Mouse (Mus musculus) kidney, adult 18-20 months (tissue): ENCODE data around the gene Epc2.

Source experiments
- DNase-seq: peaks from one replicate; pipeline ENCODE4 v3.0.0; 2021

The Epc2 gene

DNA sequence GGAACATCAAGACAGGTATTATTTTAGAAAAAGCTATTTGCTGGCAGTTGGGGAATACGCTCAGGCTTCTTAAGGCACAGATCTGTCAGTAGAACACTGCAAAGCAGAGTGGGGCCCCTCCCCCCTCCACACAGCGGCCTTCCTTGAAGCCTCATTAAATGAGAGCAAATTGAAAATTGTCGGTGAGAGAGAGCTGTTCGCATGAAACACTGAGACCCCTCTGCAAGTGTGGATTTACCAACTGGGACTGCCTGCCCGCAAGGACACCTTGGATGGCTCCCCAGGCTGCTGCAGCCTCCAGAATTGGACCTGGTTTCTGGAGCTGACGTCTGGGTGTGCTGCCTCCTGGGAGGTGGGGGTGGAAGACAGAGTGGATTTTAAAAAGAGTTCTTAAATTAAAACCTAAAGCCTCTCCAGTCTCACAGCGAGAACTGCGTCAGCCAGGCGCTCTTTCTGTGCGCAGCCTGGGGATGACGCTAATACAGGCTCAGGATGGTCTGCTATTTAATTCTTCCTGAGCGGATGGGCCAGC lies 120.9 kb downstream of the Epc2 start:
- no peak for DNase-seq

DNA sequence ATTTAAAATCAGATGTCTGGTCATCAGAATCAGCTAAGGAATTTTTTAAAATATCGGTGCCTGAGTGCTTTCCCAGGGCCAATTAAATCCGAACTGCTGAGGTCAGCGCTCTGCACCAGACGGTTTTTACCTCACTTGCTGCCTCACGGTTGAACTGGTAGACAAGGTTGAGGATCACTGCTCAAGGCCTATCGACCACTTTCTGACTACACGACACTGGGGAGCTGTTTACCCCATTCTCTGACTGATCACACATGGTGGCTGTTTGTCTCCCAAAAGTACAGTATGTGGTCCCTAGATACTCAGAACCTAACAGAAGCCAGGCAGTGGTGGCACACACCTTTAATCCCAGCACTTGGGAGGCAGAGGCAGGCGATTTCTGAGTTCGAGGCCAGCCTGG lies 121.4 kb downstream of the Epc2 start:
- no peak for DNase-seq

DNA sequence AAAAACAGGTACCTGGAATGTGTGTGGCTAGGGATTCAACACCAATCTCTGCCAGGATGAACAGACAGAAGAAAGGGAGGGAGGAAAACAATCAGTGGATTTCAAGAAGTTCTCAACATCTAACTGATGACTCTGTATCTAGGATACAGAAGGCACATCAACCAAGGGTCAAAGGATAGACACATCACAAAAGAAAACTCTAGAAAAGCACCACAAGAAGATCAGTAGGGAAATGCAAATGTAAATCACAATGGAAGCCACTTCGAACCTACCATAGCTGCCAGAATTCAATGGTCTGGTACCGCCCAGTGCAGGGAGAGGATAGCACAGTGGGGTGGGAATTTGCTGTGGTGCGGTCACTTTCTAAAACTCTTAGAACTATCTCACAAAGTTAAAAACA lies 122.0 kb downstream of the Epc2 start:
- DNase-seq: no peak

DNA sequence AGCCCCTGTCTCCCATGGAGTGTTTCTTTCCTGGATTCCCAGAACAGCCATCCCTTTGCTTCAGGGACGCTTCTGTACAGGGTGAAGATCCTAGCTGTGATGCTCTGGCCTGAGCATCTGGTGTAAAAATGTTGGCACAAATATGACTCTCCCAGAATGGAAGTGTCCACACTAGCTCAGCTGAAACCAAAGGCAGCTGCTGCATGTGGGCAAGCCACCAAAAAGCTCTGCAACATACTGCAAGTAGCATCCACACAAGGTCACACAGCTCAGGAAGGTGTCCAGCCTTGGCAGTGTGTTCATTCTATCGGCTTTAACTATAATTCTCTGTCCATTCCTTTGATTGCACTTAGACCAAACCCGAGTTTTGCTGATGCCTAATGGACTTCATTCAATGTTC lies 129.3 kb downstream of the Epc2 start:
- no peak for DNase-seq

DNA sequence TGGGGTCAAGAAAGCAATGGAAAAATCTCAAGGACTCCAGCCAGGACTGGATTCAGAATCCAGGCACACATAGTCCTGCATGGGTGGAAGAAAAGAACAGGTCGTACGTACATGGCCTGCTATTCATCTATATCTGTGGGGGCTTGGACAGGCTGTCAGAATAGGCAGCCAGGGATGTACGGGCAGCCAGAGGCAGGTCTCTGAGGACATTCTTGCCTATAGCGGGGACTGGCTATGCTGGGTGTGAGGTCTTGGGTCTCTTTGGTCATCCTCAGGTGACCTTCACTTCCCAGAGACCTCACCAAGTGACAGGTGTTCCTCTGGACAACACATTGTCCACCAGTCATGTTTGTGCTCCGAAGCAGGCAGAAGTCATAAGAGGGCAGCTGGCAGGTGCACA lies 131.3 kb downstream of the Epc2 start:
- DNase-seq: no peak

DNA sequence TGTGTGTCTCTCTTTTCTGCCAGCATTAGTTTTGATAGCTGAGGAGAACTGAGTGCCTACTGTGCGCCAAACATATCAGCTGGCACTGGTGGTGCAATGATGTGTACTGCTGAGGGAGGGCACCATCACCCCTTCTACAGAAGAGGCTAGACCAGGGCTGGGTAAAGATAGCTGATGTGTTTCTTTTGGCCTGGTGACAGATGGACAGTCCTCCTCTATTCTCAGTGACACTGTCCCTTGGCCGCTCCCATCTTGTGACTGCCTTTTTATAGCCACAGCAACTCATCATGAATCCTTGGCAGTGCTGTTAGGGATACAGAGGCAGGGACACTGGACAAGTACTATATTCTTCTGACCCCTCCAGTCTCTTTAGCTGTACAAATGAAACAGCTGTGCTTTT lies 132.0 kb downstream of the Epc2 start:
- DNase-seq: no peak

DNA sequence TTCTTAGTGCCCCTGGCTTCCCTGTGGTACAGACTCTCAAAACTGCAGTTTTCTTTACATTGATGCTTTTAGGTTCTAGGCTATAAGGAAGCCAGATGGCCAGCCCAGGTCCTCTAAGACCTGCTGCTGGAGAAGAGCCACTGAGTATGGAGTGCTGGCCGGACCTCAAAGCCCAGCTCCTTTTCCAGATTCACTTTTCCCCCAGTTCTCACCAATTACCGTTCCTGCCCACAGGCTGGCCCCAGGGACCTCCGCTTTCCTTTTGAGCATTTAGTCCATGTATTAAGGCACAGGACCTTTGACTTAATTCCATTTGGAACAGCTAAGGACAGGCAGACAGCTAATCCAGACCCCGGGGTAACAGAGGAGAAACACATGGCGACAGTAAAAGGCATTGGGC lies 139.2 kb downstream of the Epc2 start:
- no peak for DNase-seq

DNA sequence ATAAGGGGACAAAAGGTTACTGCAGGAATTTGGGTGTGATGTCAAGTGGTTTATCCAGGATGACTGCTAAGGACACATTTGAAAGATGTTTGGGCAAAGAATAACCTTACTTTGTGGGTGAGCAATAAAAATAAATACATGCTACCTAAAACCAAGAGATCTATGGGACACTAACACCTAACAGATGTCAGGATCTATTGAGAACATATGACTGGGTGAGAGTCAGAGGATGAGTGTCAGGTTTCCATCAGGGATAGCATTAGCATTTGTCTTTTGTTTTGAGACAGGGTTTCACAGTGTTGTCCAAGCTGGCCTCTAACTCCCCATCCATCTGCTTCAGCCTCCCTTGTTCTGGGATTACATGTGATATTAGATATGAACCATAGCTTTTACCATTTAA lies 141.6 kb downstream of the Epc2 start:
- DNase-seq: no peak

DNA sequence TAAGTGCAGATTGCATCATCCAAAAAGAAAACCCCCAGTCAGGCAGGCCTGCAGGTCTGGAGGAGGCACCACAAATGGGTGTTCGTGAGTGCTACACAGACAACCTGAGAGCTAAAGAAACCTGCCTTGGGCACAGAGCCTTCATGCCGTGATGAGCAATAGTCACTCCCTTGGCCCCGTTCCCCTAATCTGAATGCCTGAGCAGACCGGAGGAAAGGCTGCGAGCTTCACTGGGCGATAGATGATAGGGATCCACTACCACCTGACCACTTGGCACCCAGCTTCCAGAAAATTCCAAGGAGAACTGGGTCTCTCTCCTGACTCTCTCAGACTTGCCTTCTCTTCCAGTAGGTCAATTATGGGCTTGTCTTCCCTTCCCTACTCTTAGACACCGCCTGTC lies 143.6 kb downstream of the Epc2 start:
- DNase-seq: no peak

DNA sequence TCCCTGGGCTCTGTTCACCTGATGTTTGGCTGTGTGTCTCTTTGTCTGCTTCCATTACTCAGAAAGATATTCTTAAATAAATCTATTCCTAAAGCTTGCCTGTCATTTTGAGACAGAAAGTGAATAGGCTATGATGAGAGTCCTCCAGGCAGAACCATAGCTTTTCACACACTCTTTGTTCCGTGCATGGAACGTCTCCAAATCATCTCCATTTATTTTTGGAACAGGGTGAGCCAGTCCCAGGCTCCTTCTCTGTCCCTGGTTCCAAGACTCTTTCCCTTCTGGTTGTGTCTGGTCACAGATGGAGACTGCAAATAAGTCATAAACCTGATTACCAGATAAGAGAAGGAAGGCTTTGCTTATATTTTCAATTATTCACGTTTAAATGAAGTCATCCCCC lies 145.0 kb downstream of the Epc2 start:
- DNase-seq: no peak

DNA sequence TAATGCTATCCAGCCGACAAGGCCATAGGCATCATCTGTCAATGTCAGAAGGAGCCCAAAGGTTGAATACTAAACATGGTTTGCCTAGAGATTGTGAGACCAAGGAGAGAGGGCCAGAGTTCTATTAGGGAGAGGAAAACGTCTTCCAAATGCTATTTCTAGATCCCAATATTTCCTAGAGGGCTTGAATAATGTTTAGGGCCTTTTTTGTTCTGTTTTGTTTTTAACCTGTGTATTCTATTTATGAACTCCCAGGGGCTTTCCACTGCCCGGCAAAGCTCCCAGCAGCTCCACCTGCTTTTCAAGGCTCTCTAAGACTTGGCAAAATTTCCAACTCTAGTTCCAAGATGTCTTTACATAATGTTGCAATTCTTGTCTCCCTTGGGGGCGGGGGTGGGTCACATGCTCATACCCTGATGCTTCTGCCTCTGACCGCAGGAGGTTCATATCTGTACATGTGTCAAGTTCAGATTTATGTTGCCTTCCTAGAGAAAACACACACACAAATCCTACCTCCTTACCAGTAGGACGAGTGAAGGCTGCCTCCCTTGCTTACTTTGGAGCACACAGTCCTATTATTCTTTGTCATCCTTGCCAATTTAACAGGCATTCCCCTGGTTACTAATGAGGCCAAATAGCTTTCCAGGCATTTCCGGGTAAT lies 148.9 kb downstream of the Epc2 start:
- no peak for DNase-seq
